Mouse (Mus musculus) embryo, embryonic 11 days (tissue): ENCODE measurements around the gene Vac14.
A peak's percentile ranks its signal among the peaks of the same experiment; 100 is the strongest.

Experiments used
- DNase-seq: peaks from one replicate; pipeline ENCODE4 v3.0.0-alpha.2; 2015

The Vac14 gene

DNA sequence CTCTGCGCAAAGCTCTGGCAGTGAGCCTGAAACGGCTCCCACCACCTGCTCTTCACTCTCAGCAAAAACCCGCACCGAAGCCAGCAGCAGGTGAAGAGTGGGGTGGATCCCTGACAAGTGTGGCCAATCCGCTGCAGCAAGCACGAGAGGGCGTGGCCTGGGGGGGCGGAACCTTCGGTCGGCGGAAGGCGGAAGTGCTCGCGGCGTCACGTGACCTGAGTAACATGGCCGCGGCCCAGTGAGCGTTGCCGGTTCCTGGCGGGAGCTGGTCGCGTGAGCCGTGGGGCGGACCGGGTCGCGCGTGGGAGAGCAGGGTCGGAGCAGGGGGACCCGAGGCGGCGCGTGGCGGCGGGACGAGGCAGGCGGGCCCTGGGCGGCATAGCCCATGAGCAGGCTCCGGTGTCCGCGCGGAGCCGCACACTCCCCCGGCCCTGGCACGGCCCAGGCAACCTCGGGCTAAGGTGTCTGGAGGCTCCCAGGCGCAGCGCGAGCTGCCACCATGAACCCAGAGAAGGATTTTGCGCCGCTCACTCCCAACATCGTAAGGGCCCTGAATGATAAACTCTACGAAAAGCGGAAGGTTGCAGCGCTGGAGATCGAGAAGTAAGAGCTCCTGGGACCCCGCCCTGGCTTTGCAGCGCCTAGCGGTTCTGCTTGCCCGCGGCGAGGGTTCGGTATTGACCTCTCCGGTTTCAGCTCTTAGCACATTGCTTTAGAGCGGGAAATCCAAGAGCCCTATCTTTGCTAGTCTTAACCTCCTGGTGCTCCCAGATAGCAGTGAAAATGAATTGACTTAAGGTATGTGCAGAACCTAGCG, at the start of gene Vac14:
TSS of gene Vac14 (plus strand) at position 195 of the 817 bp plus-strand sequence.
- peak; percentile 98 for DNase-seq

DNA sequence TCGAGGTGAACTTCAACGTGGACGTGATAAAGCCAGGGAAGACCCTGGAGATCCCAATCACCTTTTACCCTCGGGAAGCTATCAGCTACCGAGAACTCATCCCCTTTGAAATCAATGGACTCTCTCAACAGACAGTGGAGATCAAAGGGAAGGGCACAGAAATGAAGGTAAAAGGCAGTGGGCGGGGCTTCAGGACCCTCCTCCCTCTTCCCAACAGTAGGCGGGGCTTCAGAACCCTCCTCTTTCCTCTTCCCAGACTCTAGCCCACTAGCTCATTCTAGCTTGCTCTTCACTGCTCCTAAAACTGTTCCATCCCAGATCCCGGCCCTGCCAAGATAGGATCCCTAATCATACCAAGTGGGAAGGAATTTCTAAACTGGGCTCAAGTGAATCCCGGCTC, 25.7 kb upstream of the Vac14 start:
- DNase-seq, result no peak

DNA sequence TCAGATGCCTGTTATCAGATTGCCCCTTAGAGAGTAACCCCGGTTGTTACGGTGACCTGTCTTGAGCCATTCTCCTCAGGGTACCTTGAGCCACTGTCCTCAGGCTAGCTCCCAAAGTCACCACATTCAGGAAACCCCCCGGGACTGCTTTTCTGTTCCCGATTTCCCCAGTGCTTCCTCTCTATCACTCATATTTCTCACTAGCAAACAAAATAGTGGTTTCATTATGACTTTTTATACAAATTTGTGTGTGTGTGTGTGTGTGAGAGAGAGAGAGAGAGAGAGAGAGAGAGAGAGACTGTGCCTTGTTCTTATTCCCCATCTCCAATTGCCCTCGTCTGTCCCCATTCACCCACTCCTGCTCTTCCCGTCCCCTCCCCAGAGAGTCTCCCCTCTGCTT, 24.2 kb upstream of the Vac14 start:
- DNase-seq, result no peak

- peak; percentile 70 for DNase-seq
Observed at GRCm38 (mm10) chr8:110604556-110604955, 13.8 kb upstream of the Vac14 start.

DNA sequence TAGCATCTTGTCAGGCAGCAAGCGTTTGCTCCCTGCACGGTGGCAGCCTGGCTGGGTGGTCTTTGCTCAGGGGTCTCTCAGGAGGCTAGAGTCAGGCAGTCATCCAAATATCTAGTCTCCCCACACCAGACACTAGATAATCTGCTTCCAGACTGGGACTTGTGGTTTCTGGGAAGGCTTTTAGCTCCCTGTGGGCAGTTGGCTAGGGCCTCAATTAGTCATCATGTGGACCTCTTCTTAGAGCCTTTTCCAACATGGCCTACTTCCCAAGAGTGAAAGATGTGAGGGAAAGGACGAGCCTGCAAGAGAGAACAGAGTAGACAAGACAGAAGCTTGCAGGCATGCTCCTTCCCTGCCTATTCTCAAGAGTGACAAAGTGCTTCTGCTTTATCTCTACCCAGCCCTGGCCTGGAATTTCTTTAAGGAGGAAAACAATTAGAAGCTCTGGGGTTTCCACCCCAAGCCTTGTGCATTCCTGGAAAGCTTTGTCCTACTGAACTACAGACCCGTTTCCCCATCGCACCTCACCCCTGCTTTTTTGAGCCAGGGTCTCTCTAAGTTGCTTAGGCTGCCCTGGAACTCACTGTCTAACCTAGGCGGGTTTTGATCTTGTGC, 12.9 kb upstream of the Vac14 start:
- no peak for DNase-seq

GRCm38 (mm10) chr8:110615730-110616129, 2.7 kb upstream of the Vac14 start:
- DNase-seq, result no peak

DNA sequence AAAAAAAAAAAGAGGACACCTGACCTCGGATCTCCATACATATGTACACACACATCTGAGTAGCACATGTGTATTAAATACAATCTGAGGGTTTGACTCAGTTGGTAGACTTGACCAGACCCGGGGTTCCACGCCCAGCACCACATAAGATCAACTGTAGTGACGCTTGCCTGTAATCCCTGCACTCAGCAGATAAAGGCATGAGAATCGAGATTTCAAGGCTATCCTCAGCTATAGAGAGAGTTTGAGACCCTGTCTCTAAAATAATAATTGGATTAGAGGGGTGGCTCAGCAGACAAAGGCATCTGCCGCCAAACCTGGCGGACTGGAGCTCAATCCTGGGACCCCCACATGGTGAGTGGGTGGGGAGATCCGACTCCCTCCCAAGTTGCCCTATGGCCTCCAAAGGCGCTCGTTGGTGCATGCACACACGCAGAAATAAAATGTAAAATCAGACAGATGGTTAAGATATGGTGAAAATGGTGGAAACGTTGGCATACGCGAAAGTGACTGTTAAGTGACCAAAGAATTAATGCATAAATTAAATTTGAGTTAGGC, 505 bp upstream of the Vac14 start:
- peak; percentile 4 for DNase-seq

- DNase-seq, result no peak
Observed at GRCm38 (mm10) chr8:110619208-110619574, 806 bp downstream of the Vac14 start.

DNA sequence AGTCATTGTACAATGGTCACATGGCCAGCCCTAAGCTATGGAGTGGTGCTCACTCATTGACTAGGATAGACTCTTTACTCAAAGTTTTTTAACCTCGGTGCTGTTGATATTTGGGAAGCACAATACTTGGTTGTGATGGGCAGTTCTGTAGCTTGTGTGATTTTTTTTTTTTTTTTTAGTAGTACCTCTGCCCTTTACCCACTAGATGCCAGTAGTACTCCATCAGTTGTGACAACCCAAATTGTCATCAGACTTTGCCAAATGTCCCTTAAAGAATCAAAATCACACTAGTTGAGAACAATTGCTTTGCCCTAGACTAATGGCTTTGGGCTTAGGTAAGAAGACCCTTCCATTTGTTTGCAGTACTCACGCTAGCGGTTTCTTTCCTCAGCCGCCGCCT, 1.5 kb downstream of the Vac14 start:
- no peak for DNase-seq

DNA sequence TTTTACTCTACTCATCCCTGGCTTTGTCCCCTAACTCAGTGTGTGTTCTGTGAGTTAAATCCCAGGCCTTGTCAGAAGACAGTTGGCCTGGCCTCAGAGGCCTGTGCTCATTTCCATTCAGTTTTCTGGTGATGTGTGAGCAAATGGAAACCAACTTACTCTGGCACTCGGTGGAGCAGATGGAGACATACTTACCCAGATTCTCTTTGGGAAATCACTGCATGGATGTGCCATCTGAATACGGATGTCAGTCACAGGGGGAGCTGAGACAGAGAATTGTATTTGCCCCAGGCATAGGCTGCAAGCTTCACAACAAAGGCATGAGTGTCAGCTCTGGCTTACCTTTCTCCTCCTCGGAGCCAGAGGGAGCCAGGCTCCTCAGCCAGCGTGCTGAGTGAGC, 8.0 kb downstream of the Vac14 start:
- no peak for DNase-seq

- DNase-seq, result peak; percentile 61
Observed at GRCm38 (mm10) chr8:110629245-110630063, 11.1 kb downstream of the Vac14 start.

DNA sequence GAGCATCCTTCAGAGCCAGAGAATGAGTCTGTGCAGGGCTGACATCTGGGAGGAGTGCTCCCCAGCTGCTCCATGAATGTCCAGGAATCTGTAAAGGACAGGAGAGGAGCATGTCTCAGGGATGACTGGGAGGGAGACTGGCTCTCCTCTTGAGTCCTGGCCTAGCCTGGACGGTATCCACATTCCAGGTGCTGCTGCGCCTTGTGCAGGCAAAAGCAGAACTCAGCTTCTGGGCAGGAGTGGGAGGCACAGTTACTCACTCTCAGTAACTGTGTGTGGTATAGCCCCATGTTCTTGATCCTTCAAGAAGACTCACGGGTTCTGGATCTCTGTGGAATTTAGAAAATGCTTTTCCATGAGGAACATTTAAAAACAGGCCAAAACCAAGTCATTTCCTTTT, 11.7 kb downstream of the Vac14 start:
- no peak for DNase-seq

DNA sequence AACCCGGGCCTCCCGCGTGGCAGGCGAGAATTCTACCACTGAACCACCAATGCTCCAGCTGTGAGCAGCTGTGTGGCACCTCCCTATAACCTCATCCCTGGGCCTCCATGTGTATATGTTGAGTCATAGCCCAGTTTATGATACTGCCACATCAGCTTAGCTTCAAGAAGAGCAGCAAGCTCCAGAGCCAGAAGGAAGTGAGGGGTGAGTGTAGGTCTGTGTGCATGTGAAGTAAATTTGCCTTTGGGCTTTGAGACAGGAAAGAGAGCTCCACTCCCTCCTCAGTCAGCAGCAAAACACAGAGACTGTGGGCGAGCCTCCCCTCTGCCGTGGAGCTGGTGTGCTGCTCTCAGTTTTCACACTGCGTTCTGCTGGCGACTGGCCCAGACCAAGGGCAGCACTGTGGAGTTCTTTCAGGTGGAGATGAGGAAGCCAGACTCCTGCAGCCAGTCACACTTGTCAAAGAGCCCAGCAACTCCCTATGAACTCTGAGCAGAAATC, 12.2 kb downstream of the Vac14 start:
- DNase-seq, result no peak

- DNase-seq, result no peak
Observed at GRCm38 (mm10) chr8:110631201-110631600, 12.8 kb downstream of the Vac14 start.

DNA sequence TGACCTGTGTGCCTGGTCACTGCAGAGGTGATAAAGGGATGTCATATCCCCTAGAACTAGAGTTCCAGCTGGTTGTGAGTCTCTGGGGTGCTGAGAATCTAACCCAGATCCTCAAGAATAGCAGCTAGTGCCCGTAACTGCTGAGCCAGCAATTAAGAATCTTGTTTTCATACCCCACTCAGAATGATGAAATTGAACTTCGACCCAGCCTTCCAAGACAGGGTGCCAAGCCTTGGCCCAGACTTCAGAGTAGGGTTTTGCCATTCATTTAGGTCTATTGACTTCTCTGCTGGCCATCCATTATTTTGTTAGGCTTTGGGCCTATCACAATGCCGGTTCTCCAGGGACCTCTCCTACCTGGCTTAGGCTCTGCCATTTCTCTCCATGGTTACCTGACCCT, 15.4 kb downstream of the Vac14 start:
- DNase-seq, result no peak

DNA sequence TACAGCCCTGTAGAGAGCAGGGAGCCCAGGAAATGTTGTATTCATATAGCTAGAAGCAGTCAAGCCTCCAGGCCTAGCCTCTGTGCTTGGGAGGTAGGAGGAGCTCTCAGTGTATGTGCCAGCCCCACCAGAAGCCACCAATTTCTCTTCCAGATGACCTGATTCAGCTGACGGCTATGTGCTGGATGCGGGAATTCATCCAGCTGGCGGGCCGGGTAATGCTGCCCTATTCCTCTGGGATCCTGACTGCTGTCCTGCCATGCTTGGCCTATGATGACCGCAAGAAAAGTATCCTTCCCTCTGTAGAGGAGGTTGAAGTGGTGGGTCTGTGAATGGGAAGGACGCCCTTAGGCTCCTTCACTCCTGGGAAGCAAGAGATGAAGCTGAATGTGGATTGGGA, 17.8 kb downstream of the Vac14 start:
- DNase-seq, result no peak

DNA sequence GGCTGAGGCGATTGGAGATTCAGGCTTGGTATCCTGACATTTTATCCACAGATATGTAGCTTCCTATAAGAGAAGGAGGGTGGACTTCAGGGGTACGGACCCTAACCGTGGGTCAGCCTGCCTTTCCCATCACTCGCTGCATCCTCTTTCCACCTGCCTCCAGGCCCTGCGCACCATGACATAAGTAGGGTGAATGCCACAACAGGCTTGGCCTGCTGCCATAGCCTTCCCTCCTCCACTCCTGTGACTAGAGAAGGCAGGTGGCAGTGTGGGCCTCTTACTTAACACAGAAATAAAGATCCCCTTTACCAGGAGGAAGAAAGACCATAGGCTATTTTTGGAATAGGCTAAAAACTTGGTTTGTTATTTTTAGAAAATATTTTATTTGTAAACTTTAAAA, 23.9 kb downstream of the Vac14 start:
- no peak for DNase-seq

DNA sequence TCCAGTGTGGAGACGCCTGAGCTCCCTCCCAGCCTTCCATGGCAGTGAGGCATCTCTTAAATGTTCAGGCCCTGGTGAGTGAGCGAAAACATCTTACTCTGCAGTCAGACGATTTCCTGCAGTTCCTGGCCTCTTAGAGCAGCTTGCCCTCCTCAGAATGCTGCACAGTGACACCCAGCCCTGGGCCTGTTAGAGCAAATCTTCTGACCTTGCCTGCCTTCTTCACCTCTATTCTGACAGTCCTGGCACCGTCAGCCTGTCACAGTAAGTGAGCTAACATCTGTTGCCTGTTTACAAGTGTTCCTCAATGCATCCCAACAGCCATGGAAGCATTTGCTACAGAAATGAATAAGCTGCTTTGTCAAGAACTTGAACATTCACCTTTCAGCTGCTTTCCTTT, 24.8 kb downstream of the Vac14 start:
- DNase-seq, result no peak

DNA sequence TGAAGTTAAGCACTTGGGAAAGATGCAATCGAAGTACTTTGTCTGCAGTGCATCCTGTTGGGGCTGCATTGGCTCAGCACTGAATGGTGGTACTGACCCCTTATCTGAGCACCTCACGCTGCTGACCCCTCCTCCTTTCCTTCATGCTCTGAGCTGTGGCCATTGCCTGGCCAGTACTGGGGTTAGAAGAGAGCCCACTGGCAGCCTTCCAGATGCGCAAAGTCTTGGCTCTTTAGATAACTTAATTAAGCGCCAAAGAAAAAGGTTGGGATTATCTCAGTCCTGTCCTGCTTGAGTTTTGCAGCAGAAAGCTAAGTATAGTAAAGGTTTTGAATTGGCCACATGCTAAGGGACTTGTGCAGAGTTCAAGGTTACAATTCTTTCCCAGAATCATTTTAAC, 26.0 kb downstream of the Vac14 start:
- no peak for DNase-seq

- DNase-seq, result no peak
Observed at GRCm38 (mm10) chr8:110644901-110645300, 26.5 kb downstream of the Vac14 start.

DNA sequence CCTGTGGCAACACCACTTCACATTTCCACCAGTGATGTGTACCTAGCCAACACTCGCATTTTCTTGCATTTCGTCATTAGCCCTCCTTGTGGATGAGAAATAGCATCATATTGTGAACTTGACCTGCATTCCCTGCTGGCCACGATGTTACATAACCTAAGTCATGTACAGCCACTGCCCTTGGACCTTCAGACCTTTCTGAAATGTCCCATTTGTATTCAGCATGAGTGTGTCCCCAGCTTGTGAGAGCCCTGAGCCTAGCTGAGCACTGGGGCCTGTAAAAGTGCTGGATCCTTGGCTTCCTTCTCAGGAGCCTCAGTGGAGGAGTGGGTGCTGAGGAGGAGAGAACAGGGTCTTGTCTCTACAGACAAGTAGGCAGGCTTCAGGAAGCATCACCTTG, 27.0 kb downstream of the Vac14 start:
- no peak for DNase-seq

GRCm38 (mm10) chr8:110646064-110646463, 27.7 kb downstream of the Vac14 start:
- DNase-seq, result peak; percentile 68

DNA sequence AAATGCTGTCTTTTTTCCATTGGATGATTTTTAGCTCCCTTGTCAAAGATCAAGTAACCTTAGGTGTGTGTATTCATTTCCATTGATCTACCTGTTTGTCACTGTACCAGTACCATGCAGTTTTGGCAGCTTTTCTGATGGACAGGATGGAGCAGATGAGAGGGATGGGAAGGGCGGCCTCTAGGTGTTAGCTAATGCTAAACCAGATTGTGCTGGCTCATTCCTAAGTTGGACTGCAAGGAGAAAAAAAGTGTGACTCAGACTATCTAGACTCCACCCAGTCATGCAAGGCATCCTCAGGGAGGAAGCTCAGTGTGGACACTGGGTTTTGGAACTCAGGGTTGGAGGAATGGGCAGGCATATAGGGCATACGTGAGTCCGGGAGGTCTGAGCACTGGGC, 30.2 kb downstream of the Vac14 start:
- DNase-seq, result no peak
